Mouse (Mus musculus): ENCODE data around the gene Alppl2. TPM values are rescaled to one million over a fixed set of nuclear protein-coding genes. Genes with fewer than 3 reads are reported as not detected.
A peak's percentile ranks its signal among the peaks of the same experiment; 100 is the strongest.

Alppl2 gene
- polyA plus RNA-seq, 1 experiment from 2014 or later, result not detected

- Histone ChIP-seq H3K9me3 (ENCODE audit: control insufficient read depth) (no peaks in the 10 kb centered on the region), H3K4me1 (replicated peaks; ENCODE audit: control insufficient read depth, insufficient read depth, low read length) (no peaks in the 10 kb centered on the region), H3K4me2 (replicated peaks; ENCODE audit: low read depth) (no peak overlapping the region), H3K4me3 (ENCODE audit: low read depth, low read length) (no peak overlapping the region), H3K27ac (ENCODE audit: low read depth, low read length) (no peak overlapping the region), H3K27me3 (replicated peaks; ENCODE audit: control insufficient read depth, insufficient read depth, low read length) (no peaks in the 10 kb centered on the region), H3K9ac (ENCODE audit: low read depth, low read length) (no peak overlapping the region), H3K36me3 (ENCODE audit: control insufficient read depth, insufficient read depth) (peaks cover 13% of the 10 kb centered on the region)
- ATAC-seq, result no peak
- WGBS, result 85% methylated on average over 8 of the region's 8 CpGs
- no peak for TF ChIP-seq CTCF (IDR thresholded peaks at IDR 0.05; ENCODE audit: low read depth)
These were observed 5.9 kb upstream of the Alppl2 start for GRCm38 (mm10) chr1:87095642-87096041.

GRCm38 (mm10) chr1:87089251-87089650 lies 477 bp downstream of the Alppl2 start:
- Histone ChIP-seq H3K9ac (ENCODE audit: low read depth, low read length) (no peak overlapping the region), H3K4me2 (replicated peaks; ENCODE audit: low read depth) (no peak overlapping the region), H3K9me3 (ENCODE audit: control insufficient read depth) (no peaks in the 10 kb centered on the region), H3K36me3 (ENCODE audit: control insufficient read depth, insufficient read depth) (no peaks in the 10 kb centered on the region), H3K27me3 (replicated peaks; ENCODE audit: control insufficient read depth, insufficient read depth, low read length) (no peaks in the 10 kb centered on the region), H3K4me3 (ENCODE audit: low read depth, low read length) (no peak overlapping the region), H3K27ac (ENCODE audit: low read depth, low read length) (no peak overlapping the region), H3K4me1 (replicated peaks; ENCODE audit: control insufficient read depth, insufficient read depth, low read length) (no peaks in the 10 kb centered on the region)
- no peak for TF ChIP-seq CTCF (IDR thresholded peaks at IDR 0.05; ENCODE audit: low read depth)
- ATAC-seq, result no peak
- 93% methylated on average over 11 of the region's 11 CpGs for WGBS

- H3K27ac ChIP-seq (ENCODE audit: low read depth, low read length), result no peak overlapping the region
- TF ChIP-seq CTCF (IDR thresholded peaks at IDR 0.05; ENCODE audit: low read depth), result peak; percentile 66
- WGBS, result 75% methylated on average over 17 of the region's 17 CpGs
- no peak overlapping the region for H3K9ac ChIP-seq (ENCODE audit: low read depth, low read length)
- no peak overlapping the region for H3K4me2 ChIP-seq (replicated peaks; ENCODE audit: low read depth)
- no peaks in the 10 kb centered on the region for H3K27me3 ChIP-seq (replicated peaks; ENCODE audit: control insufficient read depth, insufficient read depth, low read length)
- H3K4me3 ChIP-seq (ENCODE audit: low read depth, low read length), result no peak overlapping the region
- no peaks in the 10 kb centered on the region for H3K36me3 ChIP-seq (ENCODE audit: control insufficient read depth, insufficient read depth)
- no peaks in the 10 kb centered on the region for H3K9me3 ChIP-seq (ENCODE audit: control insufficient read depth)
- H3K4me1 ChIP-seq (replicated peaks; ENCODE audit: control insufficient read depth, insufficient read depth, low read length), result no peaks in the 10 kb centered on the region
- ATAC-seq, result no peak
These were observed 2.8 kb downstream of the Alppl2 start for GRCm38 (mm10) chr1:87086964-87087363.

GRCm38 (mm10) chr1:87086196-87086595 lies 3.5 kb downstream of the Alppl2 start:
- H3K36me3 ChIP-seq (ENCODE audit: control insufficient read depth, insufficient read depth), result no peaks in the 10 kb centered on the region
- 45% methylated on average over 4 of the region's 4 CpGs for WGBS
- no peak for TF ChIP-seq CTCF (IDR thresholded peaks at IDR 0.05; ENCODE audit: low read depth)
- no peak overlapping the region for H3K4me3 ChIP-seq (ENCODE audit: low read depth, low read length)
- ATAC-seq, result no peak
- H3K27me3 ChIP-seq (replicated peaks; ENCODE audit: control insufficient read depth, insufficient read depth, low read length), result no peaks in the 10 kb centered on the region
- H3K4me1 ChIP-seq (replicated peaks; ENCODE audit: control insufficient read depth, insufficient read depth, low read length), result no peaks in the 10 kb centered on the region
- no peaks in the 10 kb centered on the region for H3K9me3 ChIP-seq (ENCODE audit: control insufficient read depth)
- H3K4me2 ChIP-seq (replicated peaks; ENCODE audit: low read depth), result no peak overlapping the region
- no peak overlapping the region for H3K27ac ChIP-seq (ENCODE audit: low read depth, low read length)
- H3K9ac ChIP-seq (ENCODE audit: low read depth, low read length), result no peak overlapping the region

GRCm38 (mm10) chr1:87073776-87074175 lies 16.0 kb downstream of the Alppl2 start:
- WGBS, result 85% methylated on average over 8 of the region's 8 CpGs
- no peak for ATAC-seq

GRCm38 (mm10) chr1:87070720-87071119 lies 19.0 kb downstream of the Alppl2 start:
- ATAC-seq, result peak; percentile 74
- no peaks in the 10 kb centered on the region for H3K9me3 ChIP-seq (ENCODE audit: control insufficient read depth)

More at GRCm38 (mm10) chr1:87073776-87074175, 16.0 kb downstream of the Alppl2 start:
- Histone ChIP-seq H3K27me3 (replicated peaks; ENCODE audit: control insufficient read depth, insufficient read depth, low read length) (no peaks in the 10 kb centered on the region), H3K4me3 (ENCODE audit: low read depth, low read length) (no peak overlapping the region), H3K27ac (ENCODE audit: low read depth, low read length) (no peak overlapping the region), H3K4me2 (replicated peaks; ENCODE audit: low read depth) (no peak overlapping the region), H3K36me3 (ENCODE audit: control insufficient read depth, insufficient read depth) (no peaks in the 10 kb centered on the region), H3K9me3 (ENCODE audit: control insufficient read depth) (no peaks in the 10 kb centered on the region), H3K9ac (ENCODE audit: low read depth, low read length) (no peak overlapping the region), H3K4me1 (replicated peaks; ENCODE audit: control insufficient read depth, insufficient read depth, low read length) (no peaks in the 10 kb centered on the region)
- TF ChIP-seq CTCF (IDR thresholded peaks at IDR 0.05; ENCODE audit: low read depth), result no peak

GRCm38 (mm10) chr1:87060913-87061312 lies 28.8 kb downstream of the Alppl2 start:
- H3K36me3 ChIP-seq (ENCODE audit: control insufficient read depth, insufficient read depth), result no peaks in the 10 kb centered on the region
- no peak overlapping the region for H3K27ac ChIP-seq (ENCODE audit: low read depth, low read length)
- peaks cover 4% of the 10 kb centered on the region; the same call in 1 of the 2 replicates for H3K9me3 ChIP-seq (ENCODE audit: control insufficient read depth)
- no peak for ATAC-seq
- no peaks in the 10 kb centered on the region for H3K27me3 ChIP-seq (replicated peaks; ENCODE audit: control insufficient read depth, insufficient read depth, low read length)
- no peaks in the 10 kb centered on the region for H3K4me1 ChIP-seq (replicated peaks; ENCODE audit: control insufficient read depth, insufficient read depth, low read length)
- H3K9ac ChIP-seq (ENCODE audit: low read depth, low read length), result no peak overlapping the region
- TF ChIP-seq CTCF (IDR thresholded peaks at IDR 0.05; ENCODE audit: low read depth), result peak; percentile 45
- no peak overlapping the region for H3K4me2 ChIP-seq (replicated peaks; ENCODE audit: low read depth)
- H3K4me3 ChIP-seq (ENCODE audit: low read depth, low read length), result no peak overlapping the region

More at GRCm38 (mm10) chr1:87070720-87071119, 19.0 kb downstream of the Alppl2 start:
- Histone ChIP-seq H3K9ac (ENCODE audit: low read depth, low read length) (no peak overlapping the region), H3K27me3 (replicated peaks; ENCODE audit: control insufficient read depth, insufficient read depth, low read length) (no peaks in the 10 kb centered on the region), H3K4me3 (ENCODE audit: low read depth, low read length) (no peak overlapping the region), H3K36me3 (ENCODE audit: control insufficient read depth, insufficient read depth) (no peaks in the 10 kb centered on the region), H3K4me1 (replicated peaks; ENCODE audit: control insufficient read depth, insufficient read depth, low read length) (no peaks in the 10 kb centered on the region), H3K27ac (ENCODE audit: low read depth, low read length) (no peak overlapping the region), H3K4me2 (replicated peaks; ENCODE audit: low read depth) (no peak overlapping the region)
- 48% methylated on average over 16 of the region's 16 CpGs for WGBS
- TF ChIP-seq CTCF (IDR thresholded peaks at IDR 0.05; ENCODE audit: low read depth), result peak; percentile 79
